Comparison of ENCODE assay signal across 8 mouse cellular contexts in genomic region chr7:66841165-66841564, GRCm38 (mm10). TPM values are rescaled to one million over a fixed set of nuclear protein-coding genes. Genes with fewer than 3 reads are reported as not detected.
A peak's percentile ranks its signal among the peaks of the same experiment; 100 is the strongest.
DNase-seq lines count a peak whose midpoint lies in the region; ATAC-seq and TF ChIP-seq lines count a peak whose summit lies in the region.

No protein-coding gene starts in this region.

- H3K27me3 ChIP-seq in embryonic facial prominence, embryonic 10.5 days (replicated peaks; ENCODE audit: low read depth, poor library complexity, severe bottlenecking) = peaks cover 55% of the 10 kb centered on the region
- no peaks in the 10 kb centered on the region for H3K27me3 ChIP-seq in forebrain, postnatal 0 days (ENCODE audit: insufficient read depth, low read length)
- peaks cover 18% of the 10 kb centered on the region for H3K27me3 ChIP-seq in midbrain, embryonic 15.5 days (replicated peaks)

- H3K9ac ChIP-seq in forebrain, postnatal 0 days = no peak overlapping the region
- H3K9ac ChIP-seq in midbrain, embryonic 15.5 days = no peak overlapping the region

- DNase-seq in left cerebral cortex, adult 18-20 months (ENCODE audit: low spot score in 2 of 2) = peak; percentile 19 to 22
- no peak for DNase-seq in left cerebral cortex, adult 9 months (ENCODE audit: low spot score in 2 of 2)
- no peak for DNase-seq in embryonic facial prominence, embryonic 10.5 days (ENCODE audit: low spot score)
- peak; percentile 40 for DNase-seq in forebrain, postnatal 0 days
- DNase-seq in liver = no peak
- DNase-seq in kidney, postnatal 4 days = no peak

- WGBS in embryonic facial prominence, embryonic 10.5 days = 81% methylated on average over 7 of the region's 7 CpGs
- WGBS in forebrain, postnatal 0 days = 55% methylated on average over 7 of the region's 7 CpGs
- 82% methylated on average over 7 of the region's 7 CpGs for whole genome bisulfite sequencing in midbrain, embryonic 15.5 days

- TF ChIP-seq CTCF in forebrain, postnatal 0 days (IDR thresholded peaks at IDR 0.05; ENCODE audit: low read depth) = no peak

- peak overlapping the region; percentile 100 for H3K4me2 ChIP-seq in forebrain, postnatal 0 days (ENCODE audit: low read depth)
- H3K4me2 ChIP-seq in midbrain, embryonic 15.5 days = peak overlapping the region; percentile 98

- no peak overlapping the region for H3K27ac ChIP-seq in embryonic facial prominence, embryonic 10.5 days (replicated peaks)
- no peak overlapping the region for H3K27ac ChIP-seq in forebrain, postnatal 0 days (ENCODE audit: low read depth, low read length)
- no peak overlapping the region for H3K27ac ChIP-seq in midbrain, embryonic 15.5 days

- H3K36me3 ChIP-seq in embryonic facial prominence, embryonic 10.5 days (replicated peaks) = no peaks in the 10 kb centered on the region
- no peaks in the 10 kb centered on the region for H3K36me3 ChIP-seq in forebrain, postnatal 0 days (ENCODE audit: insufficient read depth)
- H3K36me3 ChIP-seq in midbrain, embryonic 15.5 days (replicated peaks) = no peaks in the 10 kb centered on the region

- no peaks in the 10 kb centered on the region for H3K9me3 ChIP-seq in embryonic facial prominence, embryonic 10.5 days
- no peaks in the 10 kb centered on the region for H3K9me3 ChIP-seq in forebrain, postnatal 0 days (ENCODE audit: low read length)
- H3K9me3 ChIP-seq in midbrain, embryonic 15.5 days = no peaks in the 10 kb centered on the region

- H3K4me1 ChIP-seq in embryonic facial prominence, embryonic 10.5 days = peaks cover 35% of the 10 kb centered on the region
- peaks cover 3% of the 10 kb centered on the region; the same call in 1 of the 2 replicates for H3K4me1 ChIP-seq in forebrain, postnatal 0 days (ENCODE audit: insufficient read depth)
- peaks cover 13% of the 10 kb centered on the region for H3K4me1 ChIP-seq in midbrain, embryonic 15.5 days

- no peak for ATAC-seq in forebrain, postnatal 0 days
- no peak for ATAC-seq in midbrain, embryonic 15.5 days (replicated peaks)
- ATAC-seq in inflammation-experienced regulatory T-cells, adult 6 months = no peak

- peak overlapping the region; percentile 81 for H3K4me3 ChIP-seq in embryonic facial prominence, embryonic 10.5 days
- no peak overlapping the region for H3K4me3 ChIP-seq in forebrain, postnatal 0 days (ENCODE audit: low read depth, low read length)
- peak overlapping the region; percentile 64 for H3K4me3 ChIP-seq in midbrain, embryonic 15.5 days

RNA-seq across cellular contexts. Expression of gene Adamts17, which starts 1.6 kb away (rescaled TPM):
- 10 to 100 TPM in 1 of 2 experiments, 1 to 10 TPM in 1; 9.8 to 15.0 TPM for total RNA-seq in left cerebral cortex, adult 18-20 months (2021)
- 2.4 and 2.6 TPM in 2 replicates for polyA plus RNA-seq in embryonic facial prominence, embryonic 10.5 days (2016; fragmentation: Nextera tagmentation; extraction: Ambion mirVana)
- total RNA-seq in forebrain, postnatal 0 days (2014; rRNA removed) = 6.8 and 12.6 TPM in 2 replicates
- polyA plus RNA-seq in forebrain, postnatal 0 days (2015; fragmentation: Nextera tagmentation; extraction: Ambion mirVana) = 3.3 and 4.1 TPM in 2 replicates
- 3.1 and 3.7 TPM in 2 replicates for polyA plus RNA-seq in midbrain, embryonic 15.5 days (2015; fragmentation: Nextera tagmentation; extraction: Ambion mirVana)
- polyA plus RNA-seq in inflammation-experienced regulatory T-cells, adult 6 months (2017; shearing (Covaris generic)) = under 1 TPM in 1 of 3 experiments, not detected in 2; 0.43 TPM

Comparison
In these comparisons a context has a peak if more than half of its experiments do, and no peak if none do; other contexts are left out.
1. DNase-seq: peak in left cerebral cortex, adult 18-20 months (2 of 2) and forebrain, postnatal 0 days (single experiment); none in left cerebral cortex, adult 9 months (0 of 2), embryonic facial prominence, embryonic 10.5 days (single experiment), liver (single experiment) and kidney, postnatal 4 days (0 of 2).